Mouse (Mus musculus) heart, adult 18-20 months (tissue): Measurements from ENCODE around the gene Tnpo3. TPM values are rescaled to one million over a fixed set of nuclear protein-coding genes. Genes with fewer than 3 reads are reported as not detected.
"Not testable (repeated sequence)": the region's sequence is repeated elsewhere in the genome, so short reads cannot be mapped to it uniquely, and the experiment has no call there.

Source experiments
- DNase-seq, 2 experiments: peaks; one replicate each; pipeline ENCODE4 v3.0.0; 2021 to 2022; ENCODE audit warnings: mixed read lengths in 1 of 2
- total RNA-seq, 2 experiments: library from RNA; stranded (reverse); gene quantifications; 2 replicates each; pipeline ENCODE4 v1.2.3; 2021

The Tnpo3 gene
- total RNA-seq, 2 experiments from 2014 or later = 43.6 to 44.9 TPM

DNA sequence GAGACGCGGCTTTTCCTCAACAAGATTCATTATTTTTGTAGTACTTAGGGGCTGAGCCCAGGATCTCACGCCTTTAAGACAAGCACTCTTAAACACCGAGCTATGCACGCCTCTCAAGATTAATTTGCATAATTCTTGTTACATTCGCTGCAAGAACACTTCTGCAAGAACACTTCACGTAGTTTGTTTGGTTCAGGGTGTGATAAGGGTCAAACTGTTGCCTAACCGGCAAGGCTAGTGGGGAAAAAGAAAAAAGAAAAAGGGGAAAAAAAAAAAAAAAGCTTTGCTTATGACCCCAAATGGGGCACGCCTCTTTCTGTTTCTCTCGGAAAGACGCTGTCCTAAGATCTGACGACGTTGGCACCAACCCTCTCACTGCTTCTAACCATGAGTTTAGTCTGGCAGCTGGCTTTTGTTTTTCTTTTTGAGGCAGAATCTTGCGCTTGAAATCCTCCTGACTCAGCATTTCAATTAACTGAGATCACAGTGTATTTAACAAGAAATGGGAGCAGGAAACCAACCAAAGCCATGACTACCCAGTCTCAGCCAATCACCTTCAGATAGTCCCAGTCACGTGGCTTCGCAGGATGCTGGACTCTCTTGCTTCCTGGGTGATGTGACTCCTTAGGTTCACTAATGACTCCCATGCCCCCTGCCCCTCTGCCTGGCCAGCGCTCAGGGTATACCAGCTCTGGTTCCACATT lies 11.3 kb upstream of the Tnpo3 start:
- no peak for DNase-seq

DNA sequence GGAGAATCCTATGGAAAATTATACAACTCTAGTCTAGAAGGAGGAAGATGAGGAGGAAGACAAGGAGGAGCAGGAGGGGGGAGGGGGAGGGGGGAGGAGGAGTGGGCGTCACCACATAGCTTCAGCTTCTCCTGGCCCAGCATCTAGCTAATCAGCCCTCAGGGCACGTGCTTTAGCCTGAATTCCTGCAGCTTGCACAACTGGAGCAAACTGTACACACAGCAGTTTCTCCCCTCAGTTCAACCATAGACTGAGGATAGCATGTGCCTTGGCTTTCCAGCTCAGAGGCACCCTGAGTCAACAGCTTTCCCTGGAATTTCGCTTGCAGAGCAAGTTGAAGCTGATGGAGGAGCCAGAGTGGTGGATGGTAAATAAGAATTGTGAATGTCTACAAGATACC lies 10.5 kb upstream of the Tnpo3 start:
- DNase-seq = no peak

DNA sequence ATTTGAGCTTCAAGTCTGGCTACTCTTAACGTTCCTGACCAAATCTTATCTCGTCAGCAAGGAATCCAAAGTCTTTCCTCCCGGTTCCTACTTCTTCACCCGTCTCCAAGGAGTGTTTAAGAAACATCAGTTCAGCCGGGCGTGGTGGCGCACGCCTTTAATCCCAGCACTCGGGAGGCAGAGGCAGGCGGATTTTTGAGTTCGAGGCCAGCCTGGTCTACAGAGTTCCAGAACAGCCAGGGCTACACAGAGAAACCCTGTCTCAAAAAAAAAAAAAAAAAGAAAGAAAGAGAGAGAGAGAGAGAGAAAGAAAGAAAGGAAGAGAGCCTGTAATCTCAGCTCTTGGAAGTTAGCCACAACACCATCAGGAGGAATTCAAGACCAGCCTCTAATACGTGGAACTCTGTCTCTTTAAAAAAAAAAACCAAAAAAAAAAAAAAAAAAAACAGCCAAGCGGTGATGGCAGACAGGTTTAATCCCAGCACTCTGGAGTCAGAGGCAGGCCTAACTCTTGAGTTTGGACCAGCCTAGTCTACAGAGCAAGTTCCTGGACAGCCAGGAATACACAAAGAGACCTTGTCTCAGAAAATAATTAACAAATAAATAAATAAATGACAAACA lies 443 bp upstream of the Tnpo3 start:
- DNase-seq = not testable (repeated sequence)

DNA sequence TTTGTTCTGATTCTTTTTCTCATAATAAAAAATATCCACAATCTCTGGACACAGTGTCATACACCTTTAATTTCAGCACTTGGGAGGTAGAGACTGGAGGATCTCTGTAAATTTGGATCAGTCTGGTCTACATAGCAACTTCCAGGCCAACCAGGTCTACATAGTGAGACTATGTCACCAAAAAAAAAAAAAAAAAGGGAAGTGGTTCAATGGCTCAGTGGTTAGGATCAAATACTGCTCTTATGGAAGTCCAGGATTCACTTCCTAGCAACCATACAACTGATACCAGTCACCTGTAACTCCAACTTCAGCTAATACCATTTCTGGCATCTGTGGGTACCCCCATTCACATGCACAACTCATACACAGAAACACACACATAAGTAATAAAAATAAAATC lies 9.5 kb downstream of the Tnpo3 start:
- DNase-seq = no peak

DNA sequence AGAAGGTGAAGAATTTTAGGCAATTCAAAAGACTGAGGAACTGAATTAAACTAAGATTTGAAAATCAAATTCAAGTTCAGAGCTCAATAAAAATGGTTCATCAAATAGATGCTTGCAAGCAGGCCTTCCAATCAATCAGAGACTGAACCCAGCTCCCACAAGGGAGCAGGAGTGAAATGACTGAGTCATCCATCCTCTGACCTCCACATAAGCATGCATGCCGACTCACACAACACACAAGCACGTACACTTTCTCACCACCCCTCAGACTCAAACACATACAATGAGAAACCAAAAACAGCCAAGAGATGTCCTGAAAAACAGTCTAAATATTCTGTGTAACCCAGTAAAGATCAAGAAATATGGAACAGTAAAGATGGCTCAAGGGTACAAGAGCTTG lies 14.0 kb downstream of the Tnpo3 start:
- no peak for DNase-seq

DNA sequence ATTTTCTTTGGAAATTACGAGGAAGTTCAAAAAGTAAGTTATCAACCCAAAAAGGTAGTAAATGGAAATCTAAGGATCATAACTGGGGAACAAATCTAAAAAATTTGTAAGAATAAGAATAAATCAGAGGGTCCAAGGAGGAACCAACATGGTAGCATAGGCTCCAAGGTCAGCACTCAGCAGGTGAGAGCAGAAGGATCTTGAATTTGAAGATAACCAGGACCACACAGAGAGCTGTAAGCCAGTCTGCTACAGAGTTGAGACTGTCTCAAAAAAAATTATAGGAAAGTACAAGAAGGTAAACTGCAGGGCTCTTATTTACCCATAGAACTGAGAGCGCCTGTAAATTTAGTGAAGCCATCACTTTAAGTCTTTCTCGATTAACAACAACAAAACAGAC lies 28.5 kb downstream of the Tnpo3 start:
- DNase-seq = no peak

DNA sequence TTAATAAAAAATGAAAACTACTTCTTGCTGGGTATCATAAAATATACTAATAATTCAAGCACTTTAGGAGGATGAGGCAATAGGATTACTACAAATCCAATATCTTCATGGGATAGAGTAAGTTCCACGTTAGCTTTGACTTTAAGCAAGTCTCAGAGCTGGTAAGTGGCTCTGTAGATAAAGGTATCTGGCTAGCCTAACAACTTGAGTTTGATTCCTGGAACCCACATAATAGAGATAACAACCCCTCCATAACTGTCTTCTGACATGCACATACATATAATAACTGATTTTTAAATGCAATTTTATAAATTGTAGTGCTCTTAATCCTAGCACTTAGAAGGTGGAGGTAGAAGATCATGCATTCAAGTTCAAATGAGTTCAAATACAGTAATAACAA lies 28.9 kb downstream of the Tnpo3 start:
- DNase-seq = no peak

DNA sequence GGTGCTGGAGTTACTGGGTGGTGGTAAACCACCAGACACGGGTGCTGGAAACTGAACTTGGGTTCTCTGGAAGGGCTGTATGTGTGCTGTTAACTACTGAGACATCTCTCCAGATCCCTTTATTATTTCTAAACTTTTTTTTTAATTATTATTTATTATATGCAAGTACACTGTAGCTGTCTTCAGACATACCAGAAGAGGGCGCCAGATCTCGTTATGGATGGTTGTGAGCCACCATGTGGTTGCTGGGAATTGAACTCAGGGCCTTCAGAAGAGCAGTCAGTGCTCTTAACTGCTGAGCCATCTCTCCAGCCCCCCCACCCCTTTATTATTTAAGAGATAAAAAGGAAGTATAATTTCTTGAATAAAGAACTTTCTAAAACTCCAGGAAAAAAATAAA lies 33.3 kb downstream of the Tnpo3 start:
- DNase-seq = not testable (repeated sequence)

DNA sequence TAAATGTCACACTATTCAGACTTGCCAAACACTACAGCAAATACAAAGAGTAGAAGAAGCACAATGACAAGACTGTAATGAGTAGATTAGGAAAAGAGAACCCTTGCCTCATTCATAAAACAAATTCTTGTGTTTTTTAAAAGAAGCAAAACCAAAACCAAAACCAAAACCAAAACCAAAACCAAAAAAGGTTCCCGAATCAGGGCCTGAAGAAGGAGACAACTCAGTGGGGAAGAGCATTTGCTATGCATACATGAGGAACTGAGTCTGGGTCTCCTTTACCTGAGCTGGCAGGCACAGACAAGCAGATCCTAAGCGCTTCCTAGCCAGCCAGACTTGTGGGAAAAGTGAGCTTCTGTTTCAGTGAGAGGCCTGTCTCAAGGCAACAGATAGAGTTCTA lies 52.6 kb downstream of the Tnpo3 start:
- no peak for DNase-seq

DNA sequence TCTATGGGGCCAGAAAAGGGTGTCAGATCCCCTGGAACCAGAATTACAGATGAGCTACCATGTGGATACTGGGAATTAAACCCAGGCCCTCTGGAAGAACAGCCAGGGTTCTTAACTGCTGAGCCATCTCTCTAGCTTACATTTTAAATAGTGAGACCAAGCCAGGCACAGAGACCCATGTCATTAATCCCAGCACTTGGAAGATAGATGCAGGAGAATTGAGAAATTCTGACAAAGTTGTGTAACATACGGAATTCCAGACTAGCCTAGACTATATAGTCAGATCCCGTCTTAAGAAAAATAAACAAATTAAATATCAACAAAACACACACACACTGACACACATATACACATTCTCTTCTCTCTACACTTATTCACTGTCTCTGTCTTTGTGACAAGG lies 57.2 kb downstream of the Tnpo3 start:
- DNase-seq = no peak

DNA sequence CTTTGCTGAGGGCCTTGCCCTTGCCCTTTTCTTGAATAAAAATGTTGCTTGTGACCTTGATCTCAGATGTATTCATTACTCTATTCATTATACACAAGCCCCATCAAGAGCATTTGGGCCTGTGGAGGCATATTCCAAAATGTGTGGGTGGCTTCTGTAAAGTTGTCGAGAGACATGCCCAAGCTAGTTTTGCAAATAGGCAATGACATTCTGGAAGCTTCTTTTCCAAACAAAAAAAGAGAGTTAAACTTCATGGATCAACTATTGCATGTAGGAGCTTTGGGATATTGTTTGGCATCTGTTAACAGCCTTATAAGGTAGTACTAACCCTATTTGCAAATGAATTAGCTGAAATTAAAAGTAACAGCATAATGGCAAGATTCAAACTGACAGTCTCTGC lies 61.6 kb downstream of the Tnpo3 start:
- no peak for DNase-seq

DNA sequence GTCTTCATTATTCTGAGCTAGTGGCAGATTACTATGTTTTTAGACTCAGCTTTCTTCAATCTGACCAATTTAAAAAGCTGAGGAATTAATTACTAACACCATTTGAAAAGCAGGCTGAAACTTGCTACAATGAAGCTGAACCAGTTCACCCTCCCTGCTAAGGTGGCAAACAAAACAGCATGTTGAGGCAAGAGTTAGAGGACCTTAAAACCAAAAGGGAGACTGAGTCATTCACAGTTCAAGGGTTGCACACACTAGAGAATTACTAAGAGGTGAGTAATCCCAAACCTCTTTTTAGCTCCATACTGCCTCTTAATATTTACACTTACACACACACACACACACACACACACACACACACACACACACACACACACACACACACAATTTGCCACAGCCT lies 62.1 kb downstream of the Tnpo3 start:
- no peak for DNase-seq

DNA sequence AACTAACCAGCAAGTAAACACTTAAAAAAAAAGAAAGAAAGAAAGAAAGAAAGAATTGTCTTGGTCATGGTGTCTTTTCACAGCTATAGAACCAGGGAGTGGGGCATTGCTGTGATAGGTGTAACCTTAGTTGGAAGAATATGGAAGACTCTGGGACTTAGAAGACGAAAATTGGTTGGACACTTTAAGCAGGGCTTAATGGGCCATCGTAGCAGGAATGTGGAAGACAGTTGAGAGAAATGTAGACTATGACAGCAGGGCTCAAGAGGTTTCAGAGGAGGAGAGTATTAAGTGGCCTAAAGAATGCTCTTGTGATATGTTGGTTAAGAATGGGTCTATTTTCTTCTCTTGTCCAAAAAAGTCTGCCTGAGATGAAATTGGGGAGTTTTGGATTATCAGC lies 64.1 kb downstream of the Tnpo3 start:
- no peak for DNase-seq

DNA sequence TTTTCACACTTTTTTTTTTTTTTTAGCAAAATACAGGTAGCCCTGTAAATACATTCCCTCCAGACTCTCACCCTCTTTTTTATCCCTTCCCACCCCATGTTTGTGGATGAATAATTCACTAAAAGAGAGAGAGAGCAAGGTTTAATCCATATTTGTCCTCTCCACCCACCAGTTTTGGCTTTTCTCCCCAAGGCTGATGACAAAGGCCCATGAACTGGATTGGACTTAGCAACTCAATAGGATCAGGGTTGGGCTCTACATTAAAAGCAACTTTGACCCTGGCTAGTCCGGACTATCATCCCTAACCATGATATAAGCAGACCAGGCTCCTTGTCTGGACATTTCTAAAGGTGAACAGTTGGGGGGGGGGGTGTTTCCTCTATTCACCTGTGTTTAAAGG lies 68.7 kb downstream of the Tnpo3 start:
- no peak for DNase-seq

DNA sequence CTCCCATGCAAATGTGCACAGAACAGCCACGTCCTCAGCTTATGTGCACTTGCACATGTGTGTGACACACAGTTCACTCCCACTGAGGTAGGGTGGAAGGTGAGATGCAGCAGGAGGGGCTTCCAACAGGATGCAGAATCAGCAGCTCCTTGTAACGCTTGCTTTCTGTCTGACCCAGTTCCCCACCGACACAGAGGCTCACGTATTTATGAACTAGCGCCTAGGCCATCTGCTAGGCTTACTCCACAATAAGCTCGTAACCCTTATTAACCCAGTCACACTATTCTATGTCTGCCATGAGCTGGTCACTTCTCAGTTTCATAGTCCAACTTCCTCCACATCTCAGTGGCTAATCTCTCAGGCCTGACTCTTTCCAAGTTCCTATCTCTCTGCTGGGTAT lies 69.5 kb downstream of the Tnpo3 start:
- no peak for DNase-seq

DNA sequence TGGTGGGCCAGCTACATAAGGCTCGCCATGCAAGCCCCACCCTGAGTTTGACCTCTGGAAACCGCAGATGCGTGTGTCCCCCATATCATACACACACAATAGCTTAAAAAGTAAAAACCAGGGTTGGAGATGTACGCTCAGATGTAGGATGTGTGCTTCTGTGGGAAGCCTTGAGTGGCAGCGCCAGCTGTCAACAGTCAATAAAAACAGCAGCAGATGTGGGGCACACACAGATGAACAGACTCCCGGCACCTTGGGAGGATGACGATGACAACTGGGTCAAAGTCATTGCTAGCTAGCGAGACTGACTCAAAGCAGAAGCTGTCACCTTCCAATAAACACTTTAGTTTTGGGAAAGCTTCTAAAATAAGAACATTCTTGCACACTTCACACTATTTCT lies 70.2 kb downstream of the Tnpo3 start:
- DNase-seq = no peak

DNA sequence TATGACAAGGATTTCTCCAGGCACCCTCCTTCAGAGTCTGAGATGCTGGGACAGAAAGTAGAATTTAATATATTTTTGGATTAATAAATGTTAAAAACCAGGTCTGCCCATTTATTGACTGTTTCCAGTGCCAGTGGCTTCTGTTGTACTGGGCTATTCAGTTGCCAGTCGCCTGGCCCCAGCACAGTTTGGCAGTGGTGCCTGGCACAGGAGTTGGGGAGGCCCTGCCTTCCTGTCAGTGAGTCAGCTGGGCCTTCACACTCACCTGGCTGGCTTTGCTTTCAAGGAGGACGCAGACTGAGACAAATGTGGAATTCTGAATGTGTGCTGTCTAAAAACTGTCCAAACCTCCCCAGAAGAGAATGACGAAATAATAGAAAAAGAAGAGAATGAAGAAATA lies 72.5 kb downstream of the Tnpo3 start:
- DNase-seq = peak in 1 of 2 experiments; percentile 21

DNA sequence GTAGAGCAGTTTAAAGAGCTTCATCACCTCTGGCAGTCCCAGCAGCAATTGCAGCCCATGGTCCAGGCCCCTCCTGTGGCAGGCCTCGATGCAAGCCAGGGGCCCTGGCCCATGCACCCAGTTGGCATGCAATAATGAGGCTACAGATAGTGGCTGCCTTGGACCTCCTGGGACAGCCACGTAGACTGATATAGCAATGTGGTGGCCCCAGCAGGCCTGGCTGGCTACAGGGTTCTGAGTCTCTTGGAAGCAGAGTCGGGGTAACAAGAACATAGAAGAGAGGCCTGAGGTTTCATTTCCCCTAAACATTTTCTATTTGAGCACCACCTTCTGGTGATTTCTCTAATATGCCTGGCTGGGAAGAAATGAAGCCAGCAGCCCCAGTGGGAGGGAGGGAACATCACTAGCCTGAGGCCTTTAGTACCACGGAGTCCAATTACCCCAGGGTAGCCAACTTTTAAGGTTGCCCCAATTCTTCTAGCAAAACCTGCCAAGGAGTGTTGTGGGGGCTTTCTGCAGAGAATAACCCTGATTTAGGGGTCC lies 73.0 kb downstream of the Tnpo3 start:
- peak; percentile 54 to 60 for DNase-seq

DNA sequence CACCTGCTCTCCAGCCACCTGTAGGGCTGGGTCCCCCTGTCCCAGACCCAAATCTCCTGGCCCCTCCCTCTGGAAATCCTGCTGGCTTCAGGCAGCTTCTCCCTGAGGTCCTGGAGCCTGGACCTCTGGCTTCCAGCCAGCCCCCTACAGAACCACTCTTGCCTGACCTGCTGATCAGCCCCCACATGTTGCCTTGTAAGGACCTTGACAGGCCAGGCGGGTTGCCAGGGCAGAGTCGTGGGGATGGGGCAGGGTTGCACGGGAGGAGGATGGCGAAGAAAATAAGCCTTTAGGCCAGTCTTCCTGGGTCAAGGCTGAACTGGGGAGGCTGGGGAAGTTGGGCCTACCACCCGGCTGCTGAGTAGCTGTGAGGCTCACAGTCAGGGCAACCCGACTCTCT lies 74.4 kb downstream of the Tnpo3 start:
- DNase-seq = peak; percentile 43 to 44

DNA sequence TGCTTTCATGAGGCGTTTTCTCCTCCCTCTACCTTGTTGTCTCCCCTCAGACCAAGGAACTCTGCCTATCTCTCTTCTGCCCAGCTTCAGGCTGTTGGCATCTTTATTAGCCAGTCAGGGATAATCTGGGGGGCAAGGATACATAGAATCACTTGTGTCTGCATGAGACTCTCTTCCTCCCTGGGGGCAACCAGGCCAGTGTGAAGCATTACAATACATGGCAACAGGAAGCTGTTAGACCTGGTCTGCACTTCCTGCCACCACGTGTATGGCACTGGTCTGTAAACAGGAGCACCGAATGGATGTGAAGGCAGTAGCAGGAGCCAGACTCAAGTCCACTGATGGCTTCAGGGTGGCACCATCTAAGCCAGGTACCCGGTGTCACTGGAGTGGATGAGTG lies 79.6 kb downstream of the Tnpo3 start:
- no peak for DNase-seq

DNA sequence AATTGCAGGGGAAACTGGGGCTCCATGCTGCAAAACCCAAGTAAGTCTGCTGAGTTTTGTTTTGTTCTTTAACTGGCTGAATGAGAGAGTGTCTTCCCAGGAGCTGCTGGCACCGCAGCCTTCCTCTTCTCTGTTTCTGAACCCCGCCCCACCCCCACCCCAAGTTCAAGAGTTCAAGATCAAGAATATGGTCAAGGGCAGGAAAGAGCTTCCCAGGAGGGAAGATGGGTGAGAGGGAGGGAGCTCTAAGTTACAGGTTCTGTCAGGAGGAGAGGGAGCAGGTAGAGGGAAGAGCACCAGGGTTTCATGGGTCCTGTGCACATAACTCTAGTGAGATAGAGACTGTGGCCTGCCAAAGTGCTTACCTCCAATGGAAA lies 80.3 kb downstream of the Tnpo3 start:
- no peak for DNase-seq

DNA sequence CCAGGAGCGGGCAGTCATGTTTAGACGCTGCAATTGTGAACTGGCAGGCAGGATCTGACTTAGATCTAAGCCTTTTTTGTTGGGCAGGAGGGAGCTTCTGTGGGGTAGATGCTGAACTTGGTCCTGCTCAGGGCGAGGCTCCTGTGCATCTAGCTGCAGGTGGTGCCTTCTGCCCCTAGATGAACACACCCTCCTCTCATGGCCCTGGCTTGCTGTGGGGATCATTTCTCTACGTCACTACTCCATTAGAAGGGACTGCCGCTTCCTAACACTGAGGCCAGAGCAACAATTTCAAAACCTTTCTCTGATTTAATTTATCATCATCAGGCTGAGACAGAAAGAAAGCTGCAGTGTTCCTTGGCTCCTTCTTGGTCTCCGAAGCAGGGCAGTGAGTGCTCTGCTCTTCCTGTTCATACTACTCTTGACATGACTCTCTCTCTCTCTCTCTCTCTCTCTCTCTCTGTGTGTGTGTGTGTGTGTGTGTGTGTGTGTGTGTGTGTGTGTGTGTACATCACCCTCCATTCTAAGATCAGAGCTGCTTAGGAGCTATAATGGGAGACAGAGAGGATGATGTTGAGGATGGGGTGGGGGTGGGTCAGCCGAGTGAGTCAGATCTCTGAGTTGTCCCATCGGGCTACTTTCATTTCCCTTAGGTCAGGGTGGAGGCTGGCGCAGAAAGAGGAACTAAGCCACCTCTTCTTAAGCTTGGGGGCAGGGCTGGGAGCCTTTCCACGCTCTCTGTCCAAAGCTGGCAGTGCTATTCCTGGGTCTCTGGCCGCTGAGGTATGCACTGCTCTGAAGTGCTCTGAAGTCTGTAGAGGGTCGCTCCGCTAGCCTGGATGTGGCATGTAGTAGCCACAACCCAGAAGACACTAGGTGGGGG lies 80.9 kb downstream of the Tnpo3 start:
- peak; percentile 30 to 66 for DNase-seq

DNA sequence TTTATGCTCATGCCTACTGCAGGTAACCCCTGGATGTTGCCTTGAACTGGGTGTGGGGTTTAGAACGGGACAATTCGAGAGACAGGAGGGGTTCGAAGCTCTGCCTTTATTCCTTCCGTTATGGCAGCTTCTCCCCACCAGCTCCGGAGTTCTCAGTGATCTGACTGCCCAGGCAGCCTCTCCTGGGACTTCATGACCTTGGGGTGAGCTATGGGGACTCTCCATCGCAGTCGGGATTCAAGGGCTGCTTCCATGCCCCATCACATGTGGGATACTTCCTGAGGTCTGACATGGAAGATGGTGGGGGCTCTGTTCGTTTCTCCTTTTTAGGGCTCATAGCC lies 81.6 kb downstream of the Tnpo3 start:
- DNase-seq = peak in 1 of 2 experiments; percentile 15
